ENCODE assay signal across 17 mouse cellular contexts in the genomic region with DNA sequence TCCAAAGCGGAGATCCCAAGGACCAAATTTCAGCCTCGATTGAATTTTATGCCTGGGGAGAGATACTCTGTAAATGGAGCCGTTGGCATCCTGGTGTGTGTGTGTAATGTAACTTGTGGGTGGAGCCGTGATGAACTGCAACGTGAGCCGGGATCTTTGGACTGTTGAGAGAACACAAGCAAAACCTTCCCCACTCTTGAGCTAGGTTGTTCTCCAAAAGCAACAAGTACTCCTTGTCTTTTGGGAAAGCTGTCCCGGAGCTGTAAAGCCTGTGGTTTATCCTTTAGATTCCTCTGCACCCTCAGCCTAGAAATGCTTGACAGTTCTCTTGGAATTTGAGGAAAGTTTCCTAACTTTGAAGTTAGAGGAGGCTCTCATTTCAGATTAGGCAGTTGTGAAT.
DNase-seq lines count a peak whose midpoint lies in the region; ATAC-seq lines count a peak whose summit lies in the region.
"Had no signal": no experiment of that assay in that cellular context is flagged by ENCODE, and none has a peak within 500 bp of the region (broad histone marks: within the 10 kb centered on the region; RNA-seq: fewer than 3 reads in every experiment).

No protein-coding gene starts in this region.

- H3K4me1 ChIP-seq in kidney, embryonic 15.5 days, result peaks cover 34% of the 10 kb centered on the region
- H3K4me1 ChIP-seq in lung, embryonic 15.5 days, result peaks cover 50% of the 10 kb centered on the region
- peaks cover 12% of the 10 kb centered on the region; the same call in 1 of the 2 replicates for H3K4me1 ChIP-seq in stomach, embryonic 15.5 days

- no peak for ATAC-seq in kidney, embryonic 15.5 days (replicated peaks; ENCODE audit: low FRiP score)
- ATAC-seq in lung, embryonic 15.5 days (ENCODE audit: borderline replicate concordance, extremely low read depth, low FRiP score, low TSS enrichment), result no peak
- ATAC-seq in stomach, embryonic 15.5 days (ENCODE audit: insufficient read depth, low FRiP score, low read depth), result no peak
- ATAC-seq: forebrain, embryonic 13.5 days; midbrain, embryonic 16.5 days had no signal

- 39% methylated on average over 7 of the region's 7 CpGs for WGBS in kidney, embryonic 15.5 days
- WGBS in lung, embryonic 15.5 days, result 31% methylated on average over 7 of the region's 7 CpGs
- 51% methylated on average over 7 of the region's 7 CpGs for WGBS in stomach, embryonic 15.5 days

- DNase-seq in kidney, adult 11 months, result peak; percentile 57
- no peak for DNase-seq in lung, postnatal 25 days (ENCODE audit: low spot score)
- peak; percentile 28 for DNase-seq in fibroblast of lung, adult 2 months (ENCODE audit: low read depth)
- no peak for DNase-seq in cerebellum, adult 11 months
- DNase-seq in frontal cortex, postnatal 14 days (ENCODE audit: low spot score in 2 of 2), result no peak
- DNase-seq: B cell, adult 2 months; cerebellum, postnatal 25 days; heart, postnatal 36 days had no signal

- no peak overlapping the region for H3K4me3 ChIP-seq in kidney, embryonic 15.5 days (replicated peaks)
- no peak overlapping the region for H3K4me3 ChIP-seq in lung, embryonic 15.5 days
- H3K4me3 ChIP-seq in stomach, embryonic 15.5 days (replicated peaks), result no peak overlapping the region
- H3K4me3 ChIP-seq: forebrain, embryonic 13.5 days; heart, embryonic 10.5 days; left cerebral cortex, adult 2 months; limb, embryonic 13.5 days; megakaryocyte, embryonic 14.5 days had no signal

- no peak overlapping the region for H3K9ac ChIP-seq in kidney, embryonic 15.5 days
- H3K9ac ChIP-seq in lung, embryonic 15.5 days, result no peak overlapping the region
- no peak overlapping the region for H3K9ac ChIP-seq in stomach, embryonic 15.5 days
- H3K9ac ChIP-seq: forebrain, embryonic 13.5 days; limb, embryonic 13.5 days had no signal

- H3K27ac ChIP-seq in kidney, embryonic 15.5 days, result no peak overlapping the region
- H3K27ac ChIP-seq in lung, embryonic 15.5 days, result peak overlapping the region; percentile 64
- H3K27ac ChIP-seq in stomach, embryonic 15.5 days, result peak overlapping the region; percentile 44; the same call in 1 of the 2 replicates
- H3K27ac ChIP-seq: forebrain, embryonic 13.5 days; heart, embryonic 10.5 days; left cerebral cortex, adult 2 months; limb, embryonic 13.5 days had no signal

- H3K4me2 ChIP-seq in kidney, embryonic 15.5 days, result no peak overlapping the region
- H3K4me2 ChIP-seq in lung, embryonic 15.5 days, result no peak overlapping the region
- no peak overlapping the region for H3K4me2 ChIP-seq in stomach, embryonic 15.5 days
- H3K4me2 ChIP-seq: forebrain, embryonic 13.5 days; limb, embryonic 13.5 days had no signal

- H3K9me3 ChIP-seq in kidney, embryonic 15.5 days (replicated peaks), result no peaks in the 10 kb centered on the region
- H3K9me3 ChIP-seq in lung, embryonic 15.5 days, result no peaks in the 10 kb centered on the region
- H3K9me3 ChIP-seq in stomach, embryonic 15.5 days, result no peaks in the 10 kb centered on the region
- H3K9me3 ChIP-seq: forebrain, embryonic 13.5 days; heart, embryonic 10.5 days; limb, embryonic 13.5 days; megakaryocyte, embryonic 14.5 days had no signal

- no peaks in the 10 kb centered on the region for H3K27me3 ChIP-seq in kidney, embryonic 15.5 days
- H3K27me3 ChIP-seq in lung, embryonic 15.5 days, result no peaks in the 10 kb centered on the region
- no peaks in the 10 kb centered on the region for H3K27me3 ChIP-seq in stomach, embryonic 15.5 days (replicated peaks)
- H3K27me3 ChIP-seq: forebrain, embryonic 13.5 days; limb, embryonic 13.5 days; megakaryocyte, embryonic 14.5 days had no signal

- no peaks in the 10 kb centered on the region for H3K36me3 ChIP-seq in kidney, embryonic 15.5 days
- no peaks in the 10 kb centered on the region for H3K36me3 ChIP-seq in lung, embryonic 15.5 days
- no peaks in the 10 kb centered on the region for H3K36me3 ChIP-seq in stomach, embryonic 15.5 days
- H3K36me3 ChIP-seq: heart, embryonic 10.5 days; limb, embryonic 13.5 days had no signal

Comparison
In these comparisons a context has a peak if more than half of its experiments do, and no peak if none do; other contexts are left out.
1. DNase-seq: peak in kidney, adult 11 months (single experiment) and fibroblast of lung, adult 2 months (single experiment); none in lung, postnatal 25 days (single experiment), cerebellum, adult 11 months (single experiment) and frontal cortex, postnatal 14 days (0 of 2).